Mouse (Mus musculus) hindbrain, embryonic 10.5 days (tissue): ENCODE measurements around the gene Tbc1d2. TPM values are rescaled to one million over a fixed set of nuclear protein-coding genes. Genes with fewer than 3 reads are reported as not detected.

ENCODE experiments used
- DNase-seq: peaks from one replicate; pipeline ENCODE4 v3.0.0-alpha.2; 2017; ENCODE audit warnings: low spot score
- H3K27ac ChIP-seq: fragments of 300-500 bp; sonication (generic); 2 replicates; pipeline ENCODE4 v1.5.1; 2016; ENCODE audit warnings: mild to moderate bottlenecking, moderate library complexity
- H3K27me3 ChIP-seq: fragments of 300-500 bp; sonication (generic); 2 replicates; pipeline ENCODE4 v1.6.1; 2016; ENCODE audit warnings: mild to moderate bottlenecking; ENCODE audit not compliant: poor library complexity, insufficient read depth, severe bottlenecking
- H3K36me3 ChIP-seq: fragments of 300-500 bp; sonication (generic); 2 replicates; pipeline ENCODE4 v1.6.1; 2016; ENCODE audit warnings: mild to moderate bottlenecking, moderate library complexity
- H3K4me1 ChIP-seq: fragments of 300-500 bp; sonication (generic); replicated peaks from 2 replicates; pipeline ENCODE4 v1.6.1; 2016; ENCODE audit warnings: mild to moderate bottlenecking
- H3K4me3 ChIP-seq: fragments of 300-500 bp; sonication (generic); 2 replicates; pipeline ENCODE4 v1.5.1; 2016; ENCODE audit warnings: mild to moderate bottlenecking, moderate library complexity
- H3K9me3 ChIP-seq: fragments of 300-500 bp; sonication (generic); 2 replicates; pipeline ENCODE4 v1.6.1; 2016; ENCODE audit warnings: mild to moderate bottlenecking, moderate library complexity
- WGBS: fragments of 180-500 bp; shearing (Covaris S2); methylation state at CpG from one replicate; pipeline ENCODE4 v1.1.7; 2016; 5-methylcytosine and 5-hydroxymethylcytosine counted together
- polyA plus RNA-seq: library from polyadenylated mRNA; unstranded; fragments of >200 nt; fragmentation: Nextera tagmentation; extraction: Ambion mirVana; gene quantifications from 2 replicates; pipeline ENCODE4 v1.2.1, GENCODE M21; 2016

Gene Tbc1d2
- polyA plus RNA-seq, 1 experiment from 2014 or later = 2.0 TPM

DNA sequence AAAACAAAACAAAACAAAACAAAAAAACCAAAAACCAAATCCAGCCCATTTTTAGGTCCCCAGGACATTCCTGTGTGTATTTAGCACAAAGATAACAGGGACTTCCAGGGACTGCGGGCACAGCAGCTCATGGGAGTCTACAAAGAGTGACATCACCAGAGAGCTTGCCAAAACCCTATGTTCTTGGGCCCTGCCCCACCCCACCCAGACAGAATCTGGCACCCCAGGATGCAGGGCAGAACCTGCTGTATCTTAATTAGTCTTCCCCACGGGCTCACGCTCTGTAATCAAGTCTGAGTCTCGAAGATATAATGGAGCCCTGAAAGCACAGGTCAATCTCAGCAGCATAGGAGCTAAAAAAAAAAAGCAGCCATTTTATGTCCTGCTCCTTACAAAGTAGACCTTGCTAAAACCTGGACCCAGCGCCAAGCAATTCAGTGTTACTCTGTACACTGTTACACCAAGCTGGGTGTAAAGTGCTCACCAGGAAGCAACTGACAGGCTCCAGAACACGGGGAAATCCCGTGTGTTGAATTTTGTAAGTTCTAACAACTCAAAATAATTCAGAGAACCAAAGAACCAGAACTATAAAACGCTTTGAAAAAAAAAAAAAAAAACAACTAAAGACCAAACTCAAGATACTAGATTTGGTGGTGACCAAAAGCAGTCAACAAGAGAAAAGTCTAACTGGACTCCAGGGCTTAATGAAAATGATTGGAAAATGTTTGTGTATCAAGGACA is 82.9 kb downstream of the Tbc1d2 start:
- Histone ChIP-seq H3K4me1 (peaks cover 9% of the 10 kb centered on the region), H3K9me3 (0 out of 2 replicates have a peak, but pooled peaks cover 2% of the 10 kb centered on the region), H3K27me3 (no peaks in the 10 kb centered on the region), H3K4me3 (no peak overlapping the region), H3K36me3 (no peaks in the 10 kb centered on the region), H3K27ac (no peak overlapping the region)
- WGBS = 84% methylated on average over 8 of the region's 8 CpGs
- DNase-seq = no peak

DNA sequence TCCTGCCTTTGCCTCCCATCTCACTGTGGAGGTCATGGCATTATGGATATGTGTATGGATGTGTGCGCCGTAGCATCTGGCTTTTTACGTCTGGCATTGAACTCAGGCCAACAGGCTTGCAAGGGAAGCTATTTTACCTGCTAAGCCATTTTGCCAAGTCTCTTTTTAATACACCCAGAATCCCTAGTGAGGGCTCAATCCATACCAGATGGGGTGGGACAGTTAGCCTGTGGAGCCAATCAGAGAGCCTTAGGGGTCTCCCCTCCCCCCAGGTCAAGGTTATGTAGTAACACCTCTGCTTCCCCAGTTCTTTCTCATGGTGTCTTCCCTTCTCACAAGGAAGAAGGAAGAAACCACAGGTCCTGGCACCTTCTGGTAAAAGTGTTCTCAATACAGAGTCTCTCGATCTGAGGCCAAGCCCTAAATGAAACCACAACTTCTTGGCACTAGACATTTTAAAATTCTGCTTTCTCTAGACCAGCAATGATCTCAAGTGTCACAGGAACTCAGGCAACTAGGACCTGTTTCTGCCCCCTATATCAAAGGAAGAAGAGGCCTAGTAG is 84.5 kb downstream of the Tbc1d2 start:
- Histone ChIP-seq H3K27ac (no peak overlapping the region), H3K27me3 (no peaks in the 10 kb centered on the region), H3K4me1 (peaks cover 9% of the 10 kb centered on the region), H3K36me3 (no peaks in the 10 kb centered on the region), H3K9me3 (no peaks in the 10 kb centered on the region), H3K4me3 (no peak overlapping the region)
- DNase-seq = no peak
- 96% methylated on average over 4 of the region's 4 CpGs for WGBS

DNA sequence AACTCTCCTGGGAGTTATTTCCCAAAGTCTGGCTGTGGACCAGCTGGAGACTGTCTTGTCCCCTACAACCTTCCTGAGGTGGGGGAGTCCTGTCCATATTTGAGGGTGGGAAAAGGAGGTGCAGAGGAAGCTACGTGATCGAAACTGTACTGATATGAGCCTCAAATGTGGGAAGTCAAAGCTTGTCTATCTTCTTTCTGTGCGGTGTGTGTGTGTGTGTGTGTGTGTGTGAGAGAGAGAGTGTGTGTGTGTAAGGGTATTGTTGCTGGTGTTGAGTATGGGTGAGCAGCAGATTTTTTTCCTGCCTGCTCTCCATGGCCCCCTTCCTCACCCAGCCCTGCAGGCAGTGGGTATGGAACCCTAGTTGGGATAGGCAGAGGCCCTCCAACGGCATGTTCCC is 85.8 kb downstream of the Tbc1d2 start:
- Histone ChIP-seq H3K27ac (no peak overlapping the region), H3K9me3 (no peaks in the 10 kb centered on the region), H3K4me1 (no peaks in the 10 kb centered on the region), H3K36me3 (no peaks in the 10 kb centered on the region), H3K27me3 (no peaks in the 10 kb centered on the region), H3K4me3 (no peak overlapping the region)
- DNase-seq = no peak
- 93% methylated on average over 4 of the region's 4 CpGs for WGBS

DNA sequence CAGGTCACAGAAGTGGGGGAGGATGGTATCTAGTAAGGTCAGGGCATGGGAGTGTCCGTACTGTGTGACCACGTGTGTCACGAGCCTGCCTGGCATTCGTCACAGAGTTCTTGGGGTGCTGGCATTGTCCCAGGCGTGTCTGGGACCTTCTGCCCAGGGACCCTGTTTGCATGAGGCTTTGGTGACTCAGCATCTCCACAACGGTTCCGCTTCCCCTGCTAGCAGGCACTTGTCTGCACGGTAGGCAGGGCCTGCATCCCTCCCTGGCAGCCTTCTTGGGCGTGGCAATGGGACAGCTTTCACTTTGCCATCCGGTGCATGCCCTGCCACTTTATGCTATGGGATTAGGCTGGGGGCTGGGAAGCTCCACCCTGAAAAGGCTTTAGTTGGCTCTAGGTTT is 86.2 kb downstream of the Tbc1d2 start:
- 74% methylated on average over 10 of the region's 10 CpGs for WGBS
- H3K27ac ChIP-seq = no peak overlapping the region
- DNase-seq = no peak

DNA sequence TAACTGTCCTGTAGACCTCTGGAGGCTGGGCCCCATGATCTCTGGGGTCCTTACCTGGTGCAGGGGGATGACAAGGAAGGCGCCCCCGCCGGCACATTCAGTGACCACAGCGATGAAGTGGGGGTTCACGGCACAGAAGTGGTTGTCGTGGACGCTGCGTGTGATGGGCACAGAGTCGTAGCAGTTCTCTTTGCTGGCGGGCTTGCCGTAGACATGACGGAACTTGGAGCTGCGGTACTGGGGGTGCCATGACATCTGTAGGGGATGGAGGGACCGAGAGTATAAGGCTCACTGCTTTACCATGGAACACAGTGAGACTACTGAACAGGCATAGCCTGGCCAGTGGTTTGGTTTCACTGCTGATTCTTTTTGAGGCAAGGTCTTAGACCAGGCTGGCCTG is 87.2 kb downstream of the Tbc1d2 start:
- no peaks in the 10 kb centered on the region for H3K36me3 ChIP-seq
- H3K4me3 ChIP-seq = no peak overlapping the region
- no peaks in the 10 kb centered on the region for H3K27me3 ChIP-seq
- peaks cover 6% of the 10 kb centered on the region; the same call in 1 of the 2 replicates for H3K4me1 ChIP-seq
- H3K27ac ChIP-seq = no peak overlapping the region
- no peaks in the 10 kb centered on the region for H3K9me3 ChIP-seq
- 93% methylated on average over 14 of the region's 14 CpGs for WGBS
- DNase-seq = no peak

More for the DNA sequence above, 86.2 kb downstream of the Tbc1d2 start:
- H3K4me3 ChIP-seq = no peak overlapping the region
- H3K9me3 ChIP-seq = no peaks in the 10 kb centered on the region
- no peaks in the 10 kb centered on the region for H3K4me1 ChIP-seq
- no peaks in the 10 kb centered on the region for H3K36me3 ChIP-seq
- no peaks in the 10 kb centered on the region for H3K27me3 ChIP-seq

DNA sequence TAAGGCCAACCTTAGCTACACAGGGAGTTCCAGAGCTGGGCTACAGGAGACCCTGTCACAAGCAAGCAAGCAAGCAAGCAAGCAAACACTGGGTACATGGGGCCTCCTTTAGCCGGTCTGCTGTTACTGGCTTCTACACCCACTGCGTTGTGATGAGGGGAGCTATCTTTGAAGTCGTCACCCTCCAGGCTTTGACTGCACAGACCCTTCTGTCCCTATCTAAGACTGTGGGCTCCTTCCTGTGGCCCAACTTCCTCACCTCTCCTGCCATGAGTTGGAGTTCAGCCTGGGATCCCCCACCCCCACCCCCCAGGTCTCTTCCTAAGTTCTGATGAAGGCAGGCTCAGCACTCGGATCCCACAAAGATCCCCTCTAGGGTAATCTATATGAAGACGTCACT is 88.0 kb downstream of the Tbc1d2 start:
- 81% methylated on average over 5 of the region's 5 CpGs for WGBS
- Histone ChIP-seq H3K4me3 (no peak overlapping the region), H3K27me3 (no peaks in the 10 kb centered on the region), H3K36me3 (no peaks in the 10 kb centered on the region), H3K4me1 (peaks cover 6% of the 10 kb centered on the region; the same call in 1 of the 2 replicates), H3K27ac (no peak overlapping the region), H3K9me3 (no peaks in the 10 kb centered on the region)
- DNase-seq = no peak

DNA sequence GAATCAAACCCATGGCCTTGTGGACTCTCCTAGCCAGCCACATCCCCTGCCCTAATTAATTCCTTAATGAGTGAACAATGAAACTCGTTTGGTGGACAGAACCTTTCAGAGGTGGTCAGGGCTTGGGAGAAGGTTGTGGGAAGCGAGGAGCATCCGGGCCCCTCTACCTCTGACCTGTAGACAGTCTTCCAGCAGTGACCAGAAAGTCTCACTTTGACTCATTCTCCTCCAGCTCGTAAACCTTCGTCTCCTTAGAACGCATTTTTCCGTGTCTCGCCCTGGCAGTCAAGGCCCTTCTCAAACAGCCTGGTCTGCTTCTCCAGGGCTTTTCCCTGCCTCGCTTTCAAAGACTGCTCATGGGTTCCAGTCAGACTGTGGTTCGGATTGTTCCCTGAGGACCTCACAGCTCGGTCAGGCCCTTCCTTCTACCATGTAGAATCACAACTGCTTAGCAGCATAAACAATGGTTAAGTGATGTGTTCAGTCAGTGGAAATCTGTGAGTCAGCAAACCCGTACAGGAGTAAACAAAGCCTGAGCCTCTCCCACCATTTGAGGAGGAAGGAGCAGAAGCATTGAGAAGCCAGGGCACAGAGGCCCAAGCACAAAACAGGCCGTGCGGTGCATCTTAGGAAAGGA is 89.8 kb downstream of the Tbc1d2 start:
- Histone ChIP-seq H3K27me3 (no peaks in the 10 kb centered on the region), H3K4me1 (peaks cover 6% of the 10 kb centered on the region; the same call in 1 of the 2 replicates), H3K27ac (peak overlapping the region; percentile 23; the same call in 1 of the 2 replicates), H3K9me3 (no peaks in the 10 kb centered on the region), H3K36me3 (no peaks in the 10 kb centered on the region), H3K4me3 (no peak overlapping the region)
- WGBS = 82% methylated on average over 14 of the region's 14 CpGs
- no peak for DNase-seq

DNA sequence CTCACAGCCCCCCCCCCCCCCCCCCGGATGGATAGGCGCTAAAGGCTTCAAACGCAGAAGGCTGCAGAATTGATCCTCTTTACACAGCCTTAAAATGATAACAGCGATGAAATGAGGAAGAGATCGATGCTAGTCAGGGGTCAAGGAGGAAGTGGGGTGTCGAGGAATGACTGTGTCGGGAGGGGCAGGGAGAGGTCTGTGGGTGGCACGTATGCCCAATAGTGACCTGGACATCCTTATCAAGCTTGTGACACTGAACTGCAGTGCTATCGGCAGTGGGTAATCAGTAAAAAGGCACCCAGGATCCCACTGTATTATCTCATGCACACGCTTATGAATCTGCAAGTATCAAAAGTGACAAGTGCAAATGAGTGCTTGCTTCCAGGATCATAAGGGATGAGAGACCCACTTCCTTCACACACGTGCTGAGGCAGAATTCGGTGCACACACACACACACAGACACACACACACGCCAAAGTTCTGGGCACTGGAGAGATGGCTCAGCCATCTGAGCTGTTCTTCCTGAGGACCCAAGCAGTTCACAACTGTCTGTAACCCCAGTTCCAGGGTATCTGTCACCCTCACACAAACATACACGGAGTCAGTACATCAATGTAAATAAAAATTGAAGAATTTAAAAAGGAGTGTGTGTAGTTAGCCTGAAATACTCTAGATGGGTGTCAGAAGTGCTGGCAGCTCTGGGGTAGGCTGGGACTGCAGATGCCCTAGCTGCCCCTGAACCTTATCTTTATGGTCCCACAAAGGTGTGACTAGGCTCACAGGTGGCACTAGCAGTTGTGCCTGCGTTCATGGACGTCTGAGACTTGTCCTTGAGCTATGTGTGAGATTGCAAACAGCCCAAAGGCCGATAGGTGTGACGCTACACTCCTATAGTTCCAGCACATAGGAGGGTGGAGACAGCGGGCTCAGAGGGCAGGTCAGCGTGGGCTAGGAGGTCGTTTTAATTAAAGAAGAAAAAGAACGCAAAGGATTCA is 91.0 kb downstream of the Tbc1d2 start:
- Histone ChIP-seq H3K36me3 (no peaks in the 10 kb centered on the region), H3K27ac (no peak overlapping the region), H3K4me1 (peaks cover 11% of the 10 kb centered on the region; the same call in 1 of the 2 replicates), H3K27me3 (no peaks in the 10 kb centered on the region), H3K4me3 (no peak overlapping the region), H3K9me3 (no peaks in the 10 kb centered on the region)
- no peak for DNase-seq
- 81% methylated on average over 22 of the region's 22 CpGs for WGBS

DNA sequence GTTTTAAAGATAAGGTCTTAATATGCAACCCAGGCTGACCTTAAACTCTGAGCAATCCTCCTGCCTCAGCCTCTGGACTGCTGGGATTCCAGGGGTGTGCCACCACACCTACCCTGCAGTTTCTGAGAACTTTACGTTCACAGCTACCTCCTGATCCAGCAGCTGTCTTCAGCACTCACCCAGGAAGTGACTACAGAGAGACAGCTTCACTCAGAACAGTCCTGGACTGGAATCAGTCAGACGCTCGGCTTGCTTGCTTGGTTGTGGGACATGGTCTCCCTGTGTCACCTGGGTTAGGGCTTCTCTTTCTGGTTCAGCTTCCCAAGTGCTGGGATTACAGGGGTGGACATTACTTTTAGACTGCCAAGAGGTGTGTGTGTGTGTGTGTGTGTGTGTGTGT is 93.1 kb downstream of the Tbc1d2 start:
- no peak for DNase-seq
- H3K9me3 ChIP-seq = no peaks in the 10 kb centered on the region
- peaks cover 11% of the 10 kb centered on the region; the same call in 1 of the 2 replicates for H3K4me1 ChIP-seq
- H3K27me3 ChIP-seq = no peaks in the 10 kb centered on the region
- no peaks in the 10 kb centered on the region for H3K36me3 ChIP-seq
- 77% methylated on average over 3 of the region's 3 CpGs for WGBS
- no peak overlapping the region for H3K4me3 ChIP-seq
- H3K27ac ChIP-seq = no peak overlapping the region

DNA sequence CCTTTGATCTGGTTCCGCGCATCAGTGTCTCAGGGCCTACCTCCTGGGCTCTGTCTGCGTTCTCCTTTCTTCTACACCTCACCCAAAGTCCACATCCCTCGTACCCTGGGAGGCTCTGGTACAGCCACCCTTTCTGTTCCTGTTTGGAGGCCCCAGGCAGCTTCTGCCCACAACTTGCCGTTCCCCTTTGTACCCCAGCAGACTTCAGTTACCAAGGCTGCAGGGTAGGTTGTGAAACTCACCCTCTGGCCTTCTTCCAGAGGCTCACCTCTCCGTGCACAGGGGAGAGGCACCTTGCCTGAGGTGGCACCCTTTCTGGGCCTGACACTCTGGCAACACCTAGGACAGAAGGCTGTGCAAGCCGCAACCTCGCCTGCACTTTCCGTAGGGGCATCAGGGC is 94.2 kb downstream of the Tbc1d2 start:
- 88% methylated on average over 9 of the region's 9 CpGs for WGBS
- no peaks in the 10 kb centered on the region for H3K9me3 ChIP-seq
- H3K27ac ChIP-seq = no peak overlapping the region; the same call in 1 of the 2 replicates
- H3K4me1 ChIP-seq = peaks cover 11% of the 10 kb centered on the region
- no peak overlapping the region for H3K4me3 ChIP-seq
- H3K36me3 ChIP-seq = no peaks in the 10 kb centered on the region
- H3K27me3 ChIP-seq = no peaks in the 10 kb centered on the region
- DNase-seq = no peak
